Mouse (Mus musculus) stomach, embryonic 14.5 days (tissue): ENCODE results near the gene Mprip. TPM values are rescaled to one million over a fixed set of nuclear protein-coding genes. Genes with fewer than 3 reads are reported as not detected.
"Not testable (repeated sequence)": the region's sequence is repeated elsewhere in the genome, so short reads cannot be mapped to it uniquely, and the experiment has no call there.

Experiments used
- ATAC-seq: fragments of 200-750 bp; cut with Nextera tagmentation; 2 replicates; pipeline ENCODE4 v1.8.0; 2017; ENCODE audit warnings: low read depth, moderate TSS enrichment; ENCODE audit not compliant: insufficient number of reproducible peaks, insufficient read depth, low FRiP score
- H3K27ac ChIP-seq: fragments of 300-500 bp; sonication (generic); 2 replicates; pipeline ENCODE4 v1.5.1; 2014; ENCODE audit warnings: mild to moderate bottlenecking, low read length, moderate library complexity, mixed read lengths
- H3K27me3 ChIP-seq: fragments of 300-500 bp; sonication (generic); 2 replicates; pipeline ENCODE4 v1.6.1; 2014; ENCODE audit warnings: low read length, control low read depth, mixed read lengths; ENCODE audit not compliant: control insufficient read depth, insufficient read depth
- H3K36me3 ChIP-seq: fragments of 300-500 bp; sonication (generic); 2 replicates; pipeline ENCODE4 v1.6.1; 2014; ENCODE audit warnings: mild to moderate bottlenecking, control low read depth, low read length, moderate library complexity, mixed read lengths; ENCODE audit not compliant: control insufficient read depth, insufficient read depth
- H3K4me1 ChIP-seq: fragments of 300-500 bp; sonication (generic); 2 replicates; pipeline ENCODE4 v1.6.1; 2014; ENCODE audit warnings: low read length, control low read depth, mixed read lengths; ENCODE audit not compliant: control insufficient read depth, insufficient read depth
- H3K4me2 ChIP-seq: fragments of 300-500 bp; sonication (generic); replicated peaks from 2 replicates; pipeline ENCODE4 v1.6.1; 2014; ENCODE audit warnings: low read depth, low read length, control low read depth
- H3K4me3 ChIP-seq: fragments of 300-500 bp; sonication (generic); 2 replicates; pipeline ENCODE4 v1.5.1; 2014; ENCODE audit warnings: low read depth, low read length, control low read depth
- H3K9ac ChIP-seq: fragments of 300-500 bp; sonication (generic); replicated peaks from 2 replicates; pipeline ENCODE4 v1.6.1; 2014; ENCODE audit warnings: low read depth, mild to moderate bottlenecking, control low read depth, low read length, moderate library complexity, mixed read lengths
- H3K9me3 ChIP-seq: fragments of 300-500 bp; sonication (generic); 2 replicates; pipeline ENCODE4 v1.6.1; 2016; ENCODE audit warnings: low read depth, low read length, control low read depth; ENCODE audit not compliant: control insufficient read depth
- WGBS: fragments of 180-500 bp; shearing (Covaris S2); extraction: QIAGEN DNeasy Blood & Tissue Kit; methylation state at CpG from one replicate; pipeline ENCODE4 v1.1.7; 2014; 5-methylcytosine and 5-hydroxymethylcytosine counted together
- polyA plus RNA-seq: library from polyadenylated mRNA; unstranded; fragments of >200 nt; fragmentation: Nextera tagmentation; extraction: Ambion mirVana; gene quantifications from 2 replicates; pipeline ENCODE4 v1.2.1, GENCODE M21; 2014

The Mprip gene
- polyA plus RNA-seq, 1 experiment from 2014 or later: 68.8 TPM

GRCm38 (mm10) chr11:59734335-59734734 lies 73.2 kb downstream of the Mprip start:
- H3K9ac ChIP-seq: no peak overlapping the region
- 55% methylated on average over 1 of the region's 1 CpGs for WGBS
- H3K4me3 ChIP-seq: no peak overlapping the region
- H3K36me3 ChIP-seq: peaks cover 54% of the 10 kb centered on the region
- peaks cover 14% of the 10 kb centered on the region; the same call in 1 of the 2 replicates for H3K4me1 ChIP-seq
- no peak for ATAC-seq
- H3K9me3 ChIP-seq: no peaks in the 10 kb centered on the region
- no peak overlapping the region for H3K4me2 ChIP-seq
- no peak overlapping the region for H3K27ac ChIP-seq
- no peaks in the 10 kb centered on the region for H3K27me3 ChIP-seq

- not testable (repeated sequence) for H3K4me3 ChIP-seq, H3K4me2 ChIP-seq, ATAC-seq, H3K9ac ChIP-seq, H3K27me3 ChIP-seq, H3K27ac ChIP-seq, H3K9me3 ChIP-seq
- WGBS: 91% methylated on average over 4 of the region's 4 CpGs
- peaks cover 14% of the 10 kb centered on the region; the same call in 1 of the 2 replicates for H3K4me1 ChIP-seq
- H3K36me3 ChIP-seq: peaks cover 63% of the 10 kb centered on the region
Measured at GRCm38 (mm10) chr11:59735938-59736337, 74.8 kb downstream of the Mprip start.

- H3K4me3 ChIP-seq: no peak overlapping the region
- no peak for ATAC-seq
- H3K4me1 ChIP-seq: peaks cover 8% of the 10 kb centered on the region; the same call in 1 of the 2 replicates
- no peaks in the 10 kb centered on the region for H3K9me3 ChIP-seq
- peaks cover 75% of the 10 kb centered on the region for H3K36me3 ChIP-seq
- H3K9ac ChIP-seq: no peak overlapping the region
- H3K27ac ChIP-seq: no peak overlapping the region
- WGBS: 91% methylated on average over 12 of the region's 12 CpGs
- H3K4me2 ChIP-seq: no peak overlapping the region
- no peaks in the 10 kb centered on the region for H3K27me3 ChIP-seq
Measured at GRCm38 (mm10) chr11:59737250-59737649, 76.1 kb downstream of the Mprip start.

GRCm38 (mm10) chr11:59739996-59740395 lies 78.9 kb downstream of the Mprip start:
- no peaks in the 10 kb centered on the region for H3K27me3 ChIP-seq
- no peak for ATAC-seq
- H3K36me3 ChIP-seq: peaks cover 84% of the 10 kb centered on the region
- H3K9ac ChIP-seq: no peak overlapping the region
- H3K9me3 ChIP-seq: no peaks in the 10 kb centered on the region
- H3K4me2 ChIP-seq: no peak overlapping the region
- H3K27ac ChIP-seq: no peak overlapping the region
- WGBS: 72% methylated on average over 2 of the region's 2 CpGs
- H3K4me3 ChIP-seq: no peak overlapping the region
- no peaks in the 10 kb centered on the region for H3K4me1 ChIP-seq

GRCm38 (mm10) chr11:59741915-59742314 lies 80.8 kb downstream of the Mprip start:
- ATAC-seq: no peak
- Histone ChIP-seq H3K9ac (no peak overlapping the region), H3K36me3 (peaks cover 71% of the 10 kb centered on the region), H3K4me3 (no peak overlapping the region), H3K4me2 (no peak overlapping the region), H3K27ac (no peak overlapping the region), H3K27me3 (no peaks in the 10 kb centered on the region), H3K9me3 (no peaks in the 10 kb centered on the region), H3K4me1 (no peaks in the 10 kb centered on the region)
- WGBS: 98% methylated on average over 5 of the region's 5 CpGs

GRCm38 (mm10) chr11:59743307-59743706 lies 82.2 kb downstream of the Mprip start:
- Histone ChIP-seq H3K9me3 (no peaks in the 10 kb centered on the region), H3K36me3 (peaks cover 61% of the 10 kb centered on the region), H3K27ac (no peak overlapping the region), H3K4me2 (no peak overlapping the region), H3K4me1 (no peaks in the 10 kb centered on the region), H3K9ac (no peak overlapping the region), H3K4me3 (no peak overlapping the region), H3K27me3 (no peaks in the 10 kb centered on the region)
- ATAC-seq: no peak
- 82% methylated on average over 2 of the region's 2 CpGs for WGBS

GRCm38 (mm10) chr11:59743712-59744111 lies 82.6 kb downstream of the Mprip start:
- WGBS: 80% methylated on average over 1 of the region's 1 CpGs

GRCm38 (mm10) chr11:59744374-59744773 lies 83.3 kb downstream of the Mprip start:
- Histone ChIP-seq H3K36me3 (peaks cover 62% of the 10 kb centered on the region), H3K9me3 (no peaks in the 10 kb centered on the region), H3K4me1 (no peaks in the 10 kb centered on the region), H3K4me2 (no peak overlapping the region), H3K4me3 (no peak overlapping the region), H3K27ac (no peak overlapping the region), H3K27me3 (no peaks in the 10 kb centered on the region), H3K9ac (no peak overlapping the region)
- no peak for ATAC-seq
- WGBS: 94% methylated on average over 4 of the region's 4 CpGs

More at GRCm38 (mm10) chr11:59743712-59744111, 82.6 kb downstream of the Mprip start:
- Histone ChIP-seq H3K27me3 (no peaks in the 10 kb centered on the region), H3K4me3 (no peak overlapping the region), H3K36me3 (peaks cover 61% of the 10 kb centered on the region), H3K9me3 (no peaks in the 10 kb centered on the region), H3K4me2 (no peak overlapping the region), H3K27ac (no peak overlapping the region), H3K9ac (no peak overlapping the region), H3K4me1 (no peaks in the 10 kb centered on the region)
- ATAC-seq: no peak

GRCm38 (mm10) chr11:59745851-59746250 lies 84.7 kb downstream of the Mprip start:
- ATAC-seq: no peak
- Histone ChIP-seq H3K36me3 (peaks cover 64% of the 10 kb centered on the region), H3K4me3 (no peak overlapping the region), H3K27me3 (no peaks in the 10 kb centered on the region), H3K27ac (no peak overlapping the region), H3K4me1 (no peaks in the 10 kb centered on the region), H3K9ac (no peak overlapping the region), H3K4me2 (no peak overlapping the region), H3K9me3 (no peaks in the 10 kb centered on the region)
- 81% methylated on average over 5 of the region's 5 CpGs for WGBS
